ENCODE assay signal across 6 mouse cellular contexts in genomic region chr3:94936147-94936546, GRCm38 (mm10). TPM values are rescaled to one million over a fixed set of nuclear protein-coding genes. Genes with fewer than 3 reads are reported as not detected.
DNase-seq lines count a peak whose midpoint lies in the region; ATAC-seq and TF ChIP-seq lines count a peak whose summit lies in the region.
"Not testable (repeated sequence)": the region's sequence is repeated elsewhere in the genome, so short reads cannot be mapped to it uniquely, and the experiment has no call there.

No protein-coding gene starts in this region.

- peak; percentile 91 for DNase-seq in heart, adult 11 months
- not testable (repeated sequence) for DNase-seq in liver, embryonic 11.5 days (ENCODE audit: low spot score); liver, embryonic 14.5 days (ENCODE audit: low read depth in 3 of 3, low spot score in 3 of 3); lung, embryonic 14.5 days; lung, postnatal 0 days (ENCODE audit: low spot score)

- WGBS in liver, embryonic 11.5 days, result 60% methylated on average over 5 of the region's 5 CpGs
- WGBS in liver, embryonic 14.5 days (ENCODE audit: insufficient replicate concordance), result 33% methylated on average over 5 of the region's 5 CpGs
- 80% methylated on average over 5 of the region's 5 CpGs for WGBS in lung, embryonic 14.5 days
- 74% methylated on average over 5 of the region's 5 CpGs for WGBS in lung, postnatal 0 days

- H3K27ac ChIP-seq in bone marrow macrophage, adult 2 months (ENCODE audit: insufficient read depth, low read depth, low read length), result peak overlapping the region; percentile 47
- H3K27ac ChIP-seq in liver, embryonic 11.5 days (ENCODE audit: low read depth, low read length); liver, embryonic 14.5 days: not testable (repeated sequence)
- peak overlapping the region; percentile 75 for H3K27ac ChIP-seq in lung, embryonic 14.5 days (ENCODE audit: low read depth)
- H3K27ac ChIP-seq in lung, postnatal 0 days (ENCODE audit: low read length), result 0 out of 2 replicates have a peak overlapping the region, but pooled peaks have one; percentile 43

- not testable (repeated sequence) for TF ChIP-seq CTCF in bone marrow macrophage, adult 2 months (IDR thresholded peaks at IDR 0.05; ENCODE audit: low read depth, low read length); liver, embryonic 14.5 days (IDR thresholded peaks at IDR 0.05; ENCODE audit: low read depth); lung, embryonic 14.5 days (IDR thresholded peaks at IDR 0.05; ENCODE audit: low read depth); lung, postnatal 0 days (IDR thresholded peaks at IDR 0.05)

- not testable (repeated sequence) for H3K9ac ChIP-seq in liver, embryonic 11.5 days (ENCODE audit: low read depth, low read length); lung, embryonic 14.5 days; lung, postnatal 0 days (replicated peaks; ENCODE audit: low read depth)
- H3K9ac ChIP-seq in liver, embryonic 14.5 days (replicated peaks), result 0 out of 2 replicates have a peak overlapping the region, but pooled peaks have one; percentile 13

- not testable (repeated sequence) for TF ChIP-seq POLR2A in bone marrow macrophage, adult 2 months (IDR thresholded peaks at IDR 0.05; ENCODE audit: borderline replicate concordance, low read depth, low read length)

- H3K4me2 ChIP-seq in liver, embryonic 11.5 days; lung, embryonic 14.5 days; lung, postnatal 0 days (replicated peaks; ENCODE audit: low read depth, low read length): not testable (repeated sequence)
- 0 out of 2 replicates have a peak overlapping the region, but pooled peaks have one; percentile 13 for H3K4me2 ChIP-seq in liver, embryonic 14.5 days (ENCODE audit: low read depth)

- not testable (repeated sequence) for H3K27me3 ChIP-seq in liver, embryonic 11.5 days (replicated peaks; ENCODE audit: control insufficient read depth, insufficient read depth, low read length); liver, embryonic 14.5 days (ENCODE audit: control insufficient read depth, insufficient read depth, low read length); lung, embryonic 14.5 days (ENCODE audit: insufficient read depth, low read length); lung, postnatal 0 days (replicated peaks; ENCODE audit: insufficient read depth, low read length)

- peak; percentile 59 for TF ChIP-seq EP300 in liver, embryonic 14.5 days (IDR thresholded peaks at IDR 0.05; ENCODE audit: low read depth)
- TF ChIP-seq EP300 in lung, postnatal 0 days (IDR thresholded peaks at IDR 0.05), result not testable (repeated sequence)

- H3K4me3 ChIP-seq in bone marrow macrophage, adult 2 months (ENCODE audit: insufficient read depth, low read length); liver, embryonic 11.5 days (ENCODE audit: low read depth, low read length); liver, embryonic 14.5 days (ENCODE audit: insufficient read depth in 1 of 2, low read depth in 2 of 2, low read length in 2 of 2); lung, embryonic 14.5 days (ENCODE audit: low read depth, low read length); lung, postnatal 0 days (ENCODE audit: low read depth, low read length): not testable (repeated sequence)

- not testable (repeated sequence) for H3K36me3 ChIP-seq in liver, embryonic 11.5 days (ENCODE audit: control insufficient read depth, insufficient read depth, low read length); liver, embryonic 14.5 days (replicated peaks; ENCODE audit: control insufficient read depth, insufficient read depth, low read depth); lung, embryonic 14.5 days (ENCODE audit: insufficient read depth); lung, postnatal 0 days (ENCODE audit: insufficient read depth, low read length)

- 0 out of 2 replicates have a peak, but pooled peaks have one; percentile 7 for ATAC-seq in liver, embryonic 11.5 days (replicated peaks; ENCODE audit: low FRiP score)
- ATAC-seq in liver, embryonic 14.5 days (ENCODE audit: insufficient read depth); lung, embryonic 14.5 days (ENCODE audit: insufficient read depth); lung, postnatal 0 days: not testable (repeated sequence)

- H3K9me3 ChIP-seq in liver, embryonic 11.5 days (ENCODE audit: control insufficient read depth, low read length); liver, embryonic 14.5 days (ENCODE audit: control insufficient read depth, low read length); lung, embryonic 14.5 days (ENCODE audit: low read depth, low read length); lung, postnatal 0 days (ENCODE audit: low read length): not testable (repeated sequence)

- H3K4me1 ChIP-seq in bone marrow macrophage, adult 2 months (ENCODE audit: control insufficient read depth, insufficient read depth, low read length), result peaks cover 20% of the 10 kb centered on the region
- peaks cover 22% of the 10 kb centered on the region for H3K4me1 ChIP-seq in liver, embryonic 11.5 days (replicated peaks; ENCODE audit: control insufficient read depth, insufficient read depth, low read length)
- peaks cover 10 to 38% of the 10 kb centered on the region in 2 experiments for H3K4me1 ChIP-seq in liver, embryonic 14.5 days (replicated peaks; ENCODE audit: control insufficient read depth in 2 of 2, insufficient read depth in 2 of 2, low read length in 1 of 2)
- H3K4me1 ChIP-seq in lung, embryonic 14.5 days (ENCODE audit: insufficient read depth); lung, postnatal 0 days (ENCODE audit: insufficient read depth, low read depth, low read length): not testable (repeated sequence)

RNA-seq across cellular contexts. Expression of gene Selenbp1, which starts 3.3 kb away (rescaled TPM):
- 32.8 and 35.0 TPM in 2 replicates for polyA plus RNA-seq in bone marrow macrophage, adult 2 months (2012; ENCODE audit: insufficient read depth, insufficient read length, missing spikeins)
- 68.2 and 82.0 TPM in 2 replicates for polyA plus RNA-seq in liver, embryonic 11.5 days (2014; fragmentation: Nextera tagmentation; extraction: Ambion mirVana)
- polyA plus RNA-seq in liver, embryonic 14.5 days (2012; rRNA removed), result 43.5 and 44.8 TPM in 2 replicates
- 56.7 and 71.2 TPM in 2 replicates for polyA plus RNA-seq in liver, embryonic 14.5 days (2014; fragmentation: Nextera tagmentation; extraction: Ambion mirVana)
- polyA plus RNA-seq in lung, embryonic 14.5 days (2014; fragmentation: Nextera tagmentation; extraction: Ambion mirVana), result 99.1 and 103 TPM in 2 replicates
- polyA plus RNA-seq in lung, postnatal 0 days (2015; fragmentation: Nextera tagmentation; extraction: Ambion mirVana), result 1,021 and 1,046 TPM in 2 replicates

RNA-seq across cellular contexts. Expression of gene Rfx5, which starts 17.7 kb away (rescaled TPM):
- 18.7 and 23.1 TPM in 2 replicates for polyA plus RNA-seq in bone marrow macrophage, adult 2 months (2012; ENCODE audit: insufficient read depth, insufficient read length, missing spikeins)
- polyA plus RNA-seq in liver, embryonic 11.5 days (2014; fragmentation: Nextera tagmentation; extraction: Ambion mirVana), result 4.5 and 4.9 TPM in 2 replicates
- 2.3 TPM in 2 replicates for polyA plus RNA-seq in liver, embryonic 14.5 days (2012; rRNA removed)
- 0.88 and 1.5 TPM in 2 replicates for polyA plus RNA-seq in liver, embryonic 14.5 days (2014; fragmentation: Nextera tagmentation; extraction: Ambion mirVana)
- 11.8 and 13.1 TPM in 2 replicates for polyA plus RNA-seq in lung, embryonic 14.5 days (2014; fragmentation: Nextera tagmentation; extraction: Ambion mirVana)
- 3.3 and 3.5 TPM in 2 replicates for polyA plus RNA-seq in lung, postnatal 0 days (2015; fragmentation: Nextera tagmentation; extraction: Ambion mirVana)

RNA-seq across cellular contexts. Expression of gene Pi4kb, which starts 38.4 kb away (rescaled TPM):
- polyA plus RNA-seq in bone marrow macrophage, adult 2 months (2012; ENCODE audit: insufficient read depth, insufficient read length, missing spikeins), result 23.7 and 28.6 TPM in 2 replicates
- 17.0 and 20.5 TPM in 2 replicates for polyA plus RNA-seq in liver, embryonic 11.5 days (2014; fragmentation: Nextera tagmentation; extraction: Ambion mirVana)
- polyA plus RNA-seq in liver, embryonic 14.5 days (2012; rRNA removed), result 7.3 and 14.0 TPM in 2 replicates
- polyA plus RNA-seq in liver, embryonic 14.5 days (2014; fragmentation: Nextera tagmentation; extraction: Ambion mirVana), result 6.8 and 10.0 TPM in 2 replicates
- polyA plus RNA-seq in lung, embryonic 14.5 days (2014; fragmentation: Nextera tagmentation; extraction: Ambion mirVana), result 24.7 and 25.9 TPM in 2 replicates
- polyA plus RNA-seq in lung, postnatal 0 days (2015; fragmentation: Nextera tagmentation; extraction: Ambion mirVana), result 13.6 and 15.6 TPM in 2 replicates

RNA-seq across cellular contexts. Expression of gene Psmb4, which starts 49.4 kb away (rescaled TPM):
- polyA plus RNA-seq in bone marrow macrophage, adult 2 months (2012; ENCODE audit: insufficient read depth, insufficient read length, missing spikeins), result 281 and 392 TPM in 2 replicates
- 342 and 349 TPM in 2 replicates for polyA plus RNA-seq in liver, embryonic 11.5 days (2014; fragmentation: Nextera tagmentation; extraction: Ambion mirVana)
- 127 and 157 TPM in 2 replicates for polyA plus RNA-seq in liver, embryonic 14.5 days (2012; rRNA removed)
- 190 and 203 TPM in 2 replicates for polyA plus RNA-seq in liver, embryonic 14.5 days (2014; fragmentation: Nextera tagmentation; extraction: Ambion mirVana)
- polyA plus RNA-seq in lung, embryonic 14.5 days (2014; fragmentation: Nextera tagmentation; extraction: Ambion mirVana), result 343 and 370 TPM in 2 replicates
- polyA plus RNA-seq in lung, postnatal 0 days (2015; fragmentation: Nextera tagmentation; extraction: Ambion mirVana), result 234 and 249 TPM in 2 replicates
